Mouse (Mus musculus): ENCODE measurements around the gene Pim3.

DNA sequence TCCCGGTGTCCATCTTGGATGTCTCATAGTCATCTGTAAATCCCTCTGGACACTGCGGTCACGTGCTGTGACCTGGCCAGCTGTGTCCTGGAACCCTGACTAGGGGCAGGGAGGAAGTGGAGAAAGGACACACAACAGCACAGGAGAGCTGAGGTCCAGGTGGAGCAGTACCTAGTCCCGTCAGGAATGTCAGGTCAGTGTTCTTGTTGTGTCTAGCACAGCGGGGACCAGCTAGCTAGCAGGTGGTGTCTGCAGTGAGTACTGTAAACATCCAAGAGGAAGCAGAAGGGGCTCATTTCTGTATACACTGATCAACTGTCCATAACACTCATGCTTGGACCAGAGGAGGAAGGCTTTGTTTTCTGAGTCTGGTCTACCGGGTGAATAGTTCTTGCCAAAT is 23.4 kb downstream of the Pim3 start:
- TF ChIP-seq GATA1 (IDR thresholded peaks at IDR 0.05; ENCODE audit: borderline replicate concordance, low read length) (no peak), FLI1 (IDR thresholded peaks at IDR 0.05; ENCODE audit: low read length) (no peak)

Measured in megakaryocyte, embryonic 14.5 days (primary cell).